Mouse (Mus musculus): ENCODE measurements around the gene Cxcl2. TPM values are rescaled to one million over a fixed set of nuclear protein-coding genes. Genes with fewer than 3 reads are reported as not detected.

Cxcl2 gene
- polyA plus RNA-seq, 1 experiment from 2014 or later, result not detected

DNA sequence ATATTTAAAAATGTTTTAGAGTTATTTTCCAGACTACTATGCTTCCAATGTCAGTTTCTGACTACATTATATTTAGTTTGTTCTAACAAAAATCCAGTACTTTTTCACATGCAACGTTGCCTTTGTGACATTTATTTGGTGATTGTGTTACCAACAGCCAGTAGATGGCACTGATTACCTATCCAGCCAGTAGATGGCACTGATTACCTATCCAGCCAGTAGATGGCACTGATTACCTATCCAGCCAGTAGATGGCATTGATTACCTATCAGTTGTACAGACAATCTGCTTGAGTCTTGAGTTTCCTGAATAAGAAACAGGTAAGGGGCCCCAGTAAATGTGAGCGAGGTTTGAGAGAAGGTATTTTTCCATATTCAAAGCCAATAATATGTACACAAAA lies 47.8 kb downstream of the Cxcl2 start:
- ATAC-seq (ENCODE audit: low FRiP score) (peak; percentile 52; the same call in 1 of the 2 replicates), DNase-seq (ENCODE audit: low spot score, missing footprints) (no peak)
- WGBS, result 31% methylated on average over 2 of the region's 2 CpGs
- no peaks in the 10 kb centered on the region for H3K27me3 ChIP-seq (ENCODE audit: control insufficient read depth, insufficient read depth, low read length)
- H3K27ac ChIP-seq (ENCODE audit: low read depth, low read length), result no peak overlapping the region
- no peaks in the 10 kb centered on the region for H3K36me3 ChIP-seq (ENCODE audit: control insufficient read depth, insufficient read depth, low read length)
- no peaks in the 10 kb centered on the region for H3K9me3 ChIP-seq (ENCODE audit: control insufficient read depth, low read length)
- no peak overlapping the region for H3K4me3 ChIP-seq (ENCODE audit: low read depth, low read length)
- no peak overlapping the region for H3K4me2 ChIP-seq
- H3K4me1 ChIP-seq (ENCODE audit: control insufficient read depth, insufficient read depth, low read length), result no peaks in the 10 kb centered on the region
- no peak overlapping the region for H3K9ac ChIP-seq (ENCODE audit: low read length)

DNA sequence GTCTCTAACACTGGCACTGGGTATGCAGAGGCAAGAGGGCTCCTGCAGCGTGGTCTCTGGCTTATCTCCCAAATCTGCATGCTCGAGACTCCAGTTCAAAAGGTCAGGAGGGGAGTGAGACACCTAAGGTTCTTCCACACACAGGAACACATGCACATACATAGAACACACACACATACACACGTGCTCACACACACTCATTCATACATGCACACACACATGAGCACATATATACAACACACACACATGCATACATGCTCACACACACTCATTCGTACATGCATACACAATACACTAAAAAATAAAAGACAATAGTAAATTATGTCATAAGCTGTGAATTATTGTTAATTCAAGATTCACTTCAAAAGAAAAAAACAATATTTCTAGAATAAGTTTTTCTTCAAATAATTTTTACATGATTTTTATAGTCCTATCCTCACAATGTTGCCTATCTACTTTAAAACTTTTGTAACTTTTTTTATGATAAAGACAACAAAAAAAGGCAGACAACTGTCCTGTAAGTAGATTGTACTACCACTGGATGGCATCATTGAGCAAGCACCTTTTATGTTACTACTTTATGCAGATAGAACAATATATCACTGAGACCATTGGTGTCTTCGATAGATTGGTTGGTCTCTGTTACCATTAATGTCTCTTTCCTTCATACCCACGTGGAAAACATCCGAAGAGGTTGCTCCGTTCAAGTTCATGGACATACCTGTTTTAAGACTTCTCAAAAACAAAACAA lies 49.2 kb downstream of the Cxcl2 start:
- Histone ChIP-seq H3K27me3 (ENCODE audit: control insufficient read depth, insufficient read depth, low read length) (no peaks in the 10 kb centered on the region), H3K9me3 (ENCODE audit: control insufficient read depth, low read length) (no peaks in the 10 kb centered on the region), H3K4me2 (no peak overlapping the region), H3K4me3 (ENCODE audit: low read depth, low read length) (no peak overlapping the region), H3K9ac (ENCODE audit: low read length) (no peak overlapping the region), H3K36me3 (ENCODE audit: control insufficient read depth, insufficient read depth, low read length) (no peaks in the 10 kb centered on the region), H3K27ac (ENCODE audit: low read depth, low read length) (no peak overlapping the region), H3K4me1 (ENCODE audit: control insufficient read depth, insufficient read depth, low read length) (no peaks in the 10 kb centered on the region)
- ATAC-seq (ENCODE audit: low FRiP score), result no peak; the same call in 1 of the 2 replicates
- WGBS, result 85% methylated on average over 8 of the region's 8 CpGs
- no peak for DNase-seq (ENCODE audit: low spot score, missing footprints)

Other genes starting within 250 kb of the Cxcl2 start
- gene Cxcl5, start 144.5 kb upstream of the Cxcl2 start, polyA plus RNA-seq (2014; fragmentation: Nextera tagmentation; extraction: Ambion mirVana), result 0.11 and 0.26 TPM in 2 replicates
- gene Ppbp, start 135.4 kb upstream of the Cxcl2 start, polyA plus RNA-seq (2014; fragmentation: Nextera tagmentation; extraction: Ambion mirVana), result 16.5 and 19.5 TPM in 2 replicates
- gene Pf4, start 131.4 kb upstream of the Cxcl2 start, polyA plus RNA-seq (2014; fragmentation: Nextera tagmentation; extraction: Ambion mirVana), result 85.1 and 96.3 TPM in 2 replicates
- not detected in 2 replicates for gene Cxcl3, start 117.8 kb upstream of the Cxcl2 start, polyA plus RNA-seq (2014; fragmentation: Nextera tagmentation; extraction: Ambion mirVana)
- not detected in 2 replicates for gene Cxcl15, start 109.3 kb upstream of the Cxcl2 start, polyA plus RNA-seq (2014; fragmentation: Nextera tagmentation; extraction: Ambion mirVana)
- not detected in 2 replicates for gene Cxcl1, start 12.6 kb upstream of the Cxcl2 start, polyA plus RNA-seq (2014; fragmentation: Nextera tagmentation; extraction: Ambion mirVana)
- gene Mthfd2l, start 27.2 kb downstream of the Cxcl2 start, polyA plus RNA-seq (2014; fragmentation: Nextera tagmentation; extraction: Ambion mirVana), result 105 and 107 TPM in 2 replicates
- 0.19 and 0.26 TPM in 2 replicates for gene Epgn, start 123.6 kb downstream of the Cxcl2 start, polyA plus RNA-seq (2014; fragmentation: Nextera tagmentation; extraction: Ambion mirVana)
- gene Ereg, start 170.8 kb downstream of the Cxcl2 start, polyA plus RNA-seq (2014; fragmentation: Nextera tagmentation; extraction: Ambion mirVana), result not detected in 2 replicates
- not detected in 2 replicates for gene Areg, start 235.7 kb downstream of the Cxcl2 start, polyA plus RNA-seq (2014; fragmentation: Nextera tagmentation; extraction: Ambion mirVana)